Mouse (Mus musculus) embryonic stem cell, embryonic (primary cell): Measurements from ENCODE around the gene Oas1c.

Experiments
- CTCF ChIA-PET, 4 experiments: fragments of 300-600 bp in 2 of 4; fragments of 350-600 bp in 2 of 4; sonication (Branson Sonifier 250); formaldehyde crosslinking; loops; one replicate each; lab custom pipeline; 2022; ENCODE audit warnings: inconsistent platforms in 2 of 4; lab: Charles Lee
- POLR2A ChIA-PET, 4 experiments: fragments of 300-600 bp in 2 of 4; fragments of 350-600 bp in 2 of 4; sonication (Branson Sonifier 250); formaldehyde crosslinking; loops; one replicate each; lab custom pipeline; 2022; ENCODE audit warnings: antibody characterized with exemption in 4 of 4, inconsistent platforms in 1 of 4; lab: Charles Lee

Oas1c gene

GRCm38 (mm10) chr5:120811951-120812819 lies at the start of gene Oas1c:
Gene Oas1c (minus strand): TSS chr5:120812514.
- ChIA-PET POLR2A (interaction anchor here (0.6 to 2.4 kb wide), 38 partner anchors 9 to 794 kb away, joined by 3 to 14 read pairs (median 3); partner anchors contain the start of genes Oas1a (in 2 of the 4), Oas1g (in 2 of the 4), Iqcd (in 1 of the 4) and Rpl6 (in 1 of the 4)), CTCF (interaction anchor here (0.6 to 1.6 kb wide), 27 partner anchors 20 to 710 kb away, joined by 3 to 6 read pairs (median 4); partner anchors contain the start of genes Oas1a (in 1 of the 4), Oas1d (in 1 of the 4) and Rasal1 (in 1 of the 4))

DNA sequence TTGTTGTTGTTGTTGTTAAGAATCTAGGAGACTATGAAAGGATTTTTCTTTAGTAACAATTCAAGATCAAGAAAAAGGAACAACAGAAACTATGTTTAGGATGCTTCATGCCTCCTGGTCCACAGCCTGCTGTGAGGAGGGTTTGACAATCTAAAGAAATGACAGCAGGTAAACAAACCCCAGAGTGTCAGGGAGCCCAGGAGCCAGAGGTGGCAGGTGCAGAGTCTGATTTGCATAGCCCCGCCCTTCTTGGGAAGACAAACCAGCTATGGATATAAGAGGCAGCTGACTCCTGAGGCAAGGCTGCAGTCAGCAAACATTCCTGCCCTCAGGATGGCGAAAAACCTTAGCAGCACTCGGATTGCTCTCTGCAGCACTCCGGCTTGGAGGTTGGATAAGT lies 48.8 kb upstream of the Oas1c start, which contains the start of gene Oas1h:
TSS of gene Oas1h (plus strand) at position 301 of the 400 bp plus-strand sequence.
- ChIA-PET POLR2A (interaction anchor here in 2 of 4 experiments (0.6 to 1.7 kb wide), 5 partner anchors 10 to 1023 kb away, joined by 3 to 5 read pairs (median 3); partner anchors contain the start of gene Oas1a (in 1 of the 2)), CTCF (interaction anchor here in 1 of 4 experiments (0.5 to 1.2 kb wide), 2 partner anchors 55 to 66 kb away, joined by 3 read pairs; no protein-coding TSS in a partner anchor)

- CTCF ChIA-PET = interaction anchor here in 1 of 4 experiments (1.1 kb wide), 1 partner anchor 44 kb away, joined by 3 read pairs; no protein-coding TSS in a partner anchor
- POLR2A ChIA-PET = no interaction called here
Observed at GRCm38 (mm10) chr5:120859241-120859640, 46.9 kb upstream of the Oas1c start.

DNA sequence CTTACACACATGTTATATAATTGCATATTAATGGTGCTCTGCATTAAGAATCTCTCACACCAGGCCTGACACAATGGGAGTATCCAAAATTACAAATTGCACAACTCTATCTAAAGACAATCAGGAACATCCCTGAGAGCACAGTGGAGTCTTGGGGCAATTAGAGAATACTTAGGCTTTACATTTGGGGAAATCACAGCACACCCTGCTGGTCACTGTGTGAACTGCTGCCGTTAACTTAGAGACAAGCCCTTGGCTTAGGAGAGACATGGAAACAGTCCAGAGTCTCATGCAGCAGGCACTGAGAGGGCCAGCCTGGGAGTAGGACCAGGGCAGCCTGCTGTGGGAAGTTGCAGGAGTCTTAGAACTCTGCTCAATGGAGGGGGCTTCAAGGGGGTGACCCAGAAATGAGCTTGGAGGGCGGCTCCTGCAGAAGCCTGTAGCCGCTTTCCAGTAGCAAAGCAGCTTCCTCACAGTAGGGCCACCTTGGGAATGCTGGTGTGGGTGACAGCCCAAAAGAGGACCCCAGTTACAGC lies 37.4 kb upstream of the Oas1c start:
- ChIA-PET CTCF (interaction anchor here (0.6 to 2.1 kb wide), 9 partner anchors 10 to 659 kb away, joined by 3 to 16 read pairs (median 3); no protein-coding TSS in a partner anchor), POLR2A (interaction anchor here in 1 of 4 experiments (0.6 kb wide), 2 partner anchors 12 to 38 kb away, joined by 3 to 12 read pairs; partner anchors contain the start of genes Oas1g and Oas1h)

GRCm38 (mm10) chr5:120847067-120847466 lies 34.8 kb upstream of the Oas1c start, which contains the start of gene Oas1f:
Gene Oas1f (plus strand): TSS chr5:120847367.
- ChIA-PET POLR2A (interaction anchor here in 1 of 4 experiments (0.6 kb wide), 1 partner anchor 92 kb away, joined by 4 read pairs; no protein-coding TSS in a partner anchor), CTCF (interaction anchor here in 2 of 4 experiments (0.6 to 0.9 kb wide), 2 partner anchors 11 to 41 kb away, joined by 3 to 8 read pairs; no protein-coding TSS in a partner anchor)

DNA sequence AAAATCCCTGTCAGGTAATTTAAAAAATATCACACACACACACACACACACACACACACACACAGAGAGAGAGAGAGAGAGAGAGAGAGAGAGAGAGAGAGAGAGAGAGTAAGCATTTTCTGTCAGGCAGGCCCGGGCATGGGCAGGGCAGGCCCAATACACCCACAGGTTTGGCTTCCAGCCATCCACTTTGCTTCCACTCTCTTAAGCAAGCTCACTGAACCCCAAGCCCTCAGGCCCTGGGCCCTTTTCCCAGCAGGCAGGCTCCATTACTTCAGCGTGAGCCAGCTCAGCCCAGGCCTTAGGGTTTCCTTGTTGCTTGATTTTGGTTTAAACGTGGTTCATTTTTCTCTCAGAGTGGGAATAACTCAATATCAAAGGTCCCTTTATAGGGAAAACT lies 32.4 kb upstream of the Oas1c start:
- POLR2A ChIA-PET = interaction anchor here in 3 of 4 experiments (0.6 to 1.2 kb wide), 4 partner anchors 12 to 397 kb away, joined by 3 to 5 read pairs (median 4); no protein-coding TSS in a partner anchor

GRCm38 (mm10) chr5:120836731-120837585 lies 24.6 kb upstream of the Oas1c start:
- ChIA-PET CTCF (interaction anchor here (0.6 to 2.0 kb wide), 57 partner anchors 8 to 976 kb away, joined by 3 to 17 read pairs (median 3); partner anchors contain the start of genes Oas1a (in 2 of the 4), Oas1d (in 2 of the 4), Oas1g (in 2 of the 4) and Rasal1 (in 2 of the 4)), POLR2A (interaction anchor here in 3 of 4 experiments (0.6 to 1.1 kb wide), 6 partner anchors 24 to 369 kb away, joined by 3 to 6 read pairs (median 3); partner anchors contain the start of genes Oas1c (in 1 of the 3) and Oas1g (in 1 of the 3))

More for the DNA sequence above, 32.4 kb upstream of the Oas1c start:
- CTCF ChIA-PET = interaction anchor here (0.6 to 2.7 kb wide), 6 partner anchors 8 to 298 kb away, joined by 3 to 9 read pairs (median 4); no protein-coding TSS in a partner anchor

DNA sequence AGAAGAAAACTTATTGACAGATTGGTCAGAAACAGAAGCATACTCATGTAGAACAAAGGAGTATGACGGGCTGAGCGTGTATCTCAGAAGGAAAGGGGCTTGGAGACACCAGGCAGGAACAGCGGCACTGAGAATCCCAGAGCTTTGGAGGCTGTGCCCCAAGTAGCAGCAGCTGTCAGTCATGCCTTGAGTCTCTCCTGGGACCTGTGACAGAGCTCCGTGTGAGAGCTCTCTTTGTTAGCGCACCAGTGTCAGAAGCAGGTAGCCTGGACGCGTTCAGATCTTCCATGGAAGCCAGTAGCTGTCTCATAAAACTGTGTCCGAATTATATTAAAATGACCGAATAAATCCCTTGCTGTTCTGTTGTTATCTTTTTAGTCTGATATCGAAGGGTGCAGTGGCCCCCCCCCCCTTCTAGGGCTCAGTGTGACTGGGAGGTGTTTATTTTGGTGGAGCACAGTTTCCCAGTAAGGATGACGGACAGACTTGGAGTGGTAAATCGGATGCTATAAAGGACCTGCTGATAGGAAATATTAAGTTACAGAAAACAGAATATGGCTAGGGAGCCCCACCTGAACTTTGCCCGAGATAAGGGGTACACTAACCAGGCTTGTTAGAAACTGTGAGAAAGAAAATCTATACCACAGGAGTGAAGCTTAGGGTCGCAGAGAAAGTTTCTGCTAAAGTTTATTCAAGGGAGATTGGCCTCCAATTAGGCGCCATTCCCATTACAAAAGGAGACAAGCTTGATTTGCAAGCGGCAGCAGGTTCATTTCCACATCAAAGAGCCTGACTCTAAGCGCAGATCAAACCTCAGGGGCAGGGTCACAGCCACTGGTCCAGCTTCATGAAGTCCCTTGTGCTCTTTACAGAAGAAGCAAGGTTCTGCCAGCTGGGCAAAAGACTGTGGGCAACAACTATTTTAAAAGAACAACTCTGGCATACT lies 21.3 kb upstream of the Oas1c start:
- POLR2A ChIA-PET = interaction anchor here in 3 of 4 experiments (0.6 to 2.0 kb wide), 13 partner anchors 11 to 991 kb away, joined by 3 to 16 read pairs (median 4); partner anchors contain the start of genes Naa25 (in 1 of the 3), Oas1c (in 1 of the 3) and Oas1g (in 1 of the 3)
- CTCF ChIA-PET = interaction anchor here (0.6 to 1.7 kb wide), 13 partner anchors 9 to 229 kb away, joined by 3 to 9 read pairs (median 4); partner anchors contain the start of genes Oas1c (in 1 of the 4) and Oas1g (in 1 of the 4)

GRCm38 (mm10) chr5:120831031-120831430 lies 18.7 kb upstream of the Oas1c start:
- ChIA-PET CTCF (interaction anchor here in 1 of 4 experiments (0.9 kb wide), 1 partner anchor 18 kb away, joined by 3 read pairs; no protein-coding TSS in a partner anchor), POLR2A (no interaction called here)

DNA sequence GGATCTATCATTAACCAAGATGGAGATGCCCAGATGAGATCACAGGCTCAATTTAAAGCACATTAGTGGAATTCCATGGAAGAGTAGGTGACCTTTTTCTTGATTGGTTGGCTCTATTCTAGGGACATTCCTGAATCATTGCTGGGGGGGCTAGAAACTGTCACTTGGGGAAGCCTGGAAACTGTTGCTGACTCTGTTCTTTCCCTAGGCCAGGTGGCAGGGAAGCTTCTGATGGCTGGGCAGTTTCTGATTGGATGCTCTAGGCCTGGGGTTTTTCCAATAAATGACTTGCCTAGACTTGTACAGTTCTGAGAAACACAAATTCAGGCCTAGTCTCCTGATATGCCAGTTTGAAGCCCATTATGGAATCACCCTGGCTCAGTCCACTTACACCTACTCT lies 6.7 kb upstream of the Oas1c start:
- ChIA-PET POLR2A (interaction anchor here in 2 of 4 experiments (0.5 to 1.1 kb wide), 5 partner anchors 15 to 1914 kb away, joined by 3 to 4 read pairs (median 3); no protein-coding TSS in a partner anchor), CTCF (no interaction called here)

DNA sequence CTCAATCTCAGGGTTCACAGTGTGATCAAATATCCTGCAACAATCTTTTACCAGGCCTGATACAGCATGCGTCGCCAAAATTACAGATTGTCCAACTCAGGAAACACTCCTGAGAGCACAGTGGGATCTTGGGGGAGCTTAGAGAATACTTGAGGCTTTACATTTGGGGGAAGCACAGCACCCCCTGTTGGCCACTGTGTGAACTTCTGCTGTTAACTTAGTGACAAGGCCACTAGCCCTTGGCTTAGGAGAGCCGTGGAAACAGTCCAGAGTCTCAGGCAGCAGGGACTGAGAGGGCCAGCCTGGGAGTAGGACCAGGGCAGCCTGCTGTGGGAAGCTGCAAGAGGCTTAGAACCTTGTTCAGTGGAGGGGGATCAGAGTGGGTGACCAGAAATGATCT lies 3.6 kb upstream of the Oas1c start:
- ChIA-PET CTCF (interaction anchor here (0.7 to 2.0 kb wide), 16 partner anchors 9 to 344 kb away, joined by 3 to 11 read pairs (median 4); partner anchors contain the start of gene Oas1e (in 2 of the 4)), POLR2A (interaction anchor here in 3 of 4 experiments (0.5 to 1.4 kb wide), 6 partner anchors 18 to 199 kb away, joined by 3 to 4 read pairs (median 3); no protein-coding TSS in a partner anchor)

DNA sequence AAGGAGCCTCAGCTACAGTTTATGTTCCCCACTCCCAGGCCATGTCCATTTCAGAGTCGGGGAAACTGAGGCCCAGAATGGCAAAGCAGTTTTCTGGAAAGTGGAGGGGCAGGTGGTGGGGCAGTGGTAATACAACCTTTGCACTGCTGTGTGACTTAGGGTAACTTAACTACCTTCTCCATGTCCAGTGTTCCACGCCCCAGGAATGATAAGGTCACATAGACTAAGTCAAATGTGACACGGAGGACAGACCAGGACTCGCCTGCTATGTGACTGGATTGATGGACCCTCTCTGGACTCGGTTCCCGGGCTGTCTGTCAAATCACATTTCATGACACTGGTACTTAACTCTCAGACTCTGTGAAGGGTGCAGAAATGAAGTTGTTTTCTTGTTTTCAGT lies 709 bp upstream of the Oas1c start:
- POLR2A ChIA-PET = interaction anchor here in 3 of 4 experiments (0.6 to 2.4 kb wide), 23 partner anchors 21 to 569 kb away, joined by 3 to 14 read pairs (median 3); partner anchors contain the start of genes Oas1a (in 2 of the 3), Iqcd (in 1 of the 3), Oas1g (in 1 of the 3) and Rpl6 (in 1 of the 3)
- CTCF ChIA-PET = interaction anchor here in 2 of 4 experiments (0.6 to 2.1 kb wide), 9 partner anchors 10 to 208 kb away, joined by 3 to 6 read pairs (median 4); partner anchors contain the start of gene Rasal1 (in 1 of the 2)

DNA sequence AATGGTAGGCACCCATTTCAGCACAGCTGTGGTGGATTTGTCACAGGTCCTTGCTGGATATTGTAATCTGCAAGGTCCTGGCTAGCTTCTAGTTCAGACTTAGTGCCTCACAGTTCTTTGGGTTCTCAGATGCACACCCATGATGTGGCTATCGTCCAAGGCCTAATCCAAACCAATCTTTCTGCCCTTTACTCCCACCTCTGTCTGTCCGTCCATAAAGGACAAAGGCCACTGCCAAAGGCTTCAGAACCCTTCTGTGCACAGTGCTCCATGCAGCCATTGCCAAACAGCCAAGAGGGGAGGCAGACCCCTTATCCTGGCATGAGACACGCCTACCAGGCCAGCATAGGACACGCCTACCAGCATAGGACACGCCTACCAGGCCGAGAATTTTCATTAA lies 3.1 kb downstream of the Oas1c start:
- POLR2A ChIA-PET = no interaction called here
- CTCF ChIA-PET = interaction anchor here in 1 of 4 experiments (1.1 to 1.6 kb wide), 3 partner anchors 28 to 191 kb away, joined by 3 to 5 read pairs (median 4); no protein-coding TSS in a partner anchor

GRCm38 (mm10) chr5:120806458-120806857 lies 5.9 kb downstream of the Oas1c start:
- CTCF ChIA-PET = interaction anchor here (0.6 to 1.9 kb wide), 31 partner anchors 9 to 497 kb away, joined by 3 to 22 read pairs (median 4); partner anchors contain the start of genes Oas1e (in 1 of the 4), Oas1g (in 1 of the 4), Oas1h (in 1 of the 4) and Sds (in 1 of the 4)

GRCm38 (mm10) chr5:120803596-120803995 lies 8.7 kb downstream of the Oas1c start:
- POLR2A ChIA-PET = no interaction called here
- CTCF ChIA-PET = interaction anchor here in 1 of 4 experiments (2.2 kb wide), 1 partner anchor 10 kb away, joined by 5 read pairs; no protein-coding TSS in a partner anchor

More at GRCm38 (mm10) chr5:120806458-120806857, 5.9 kb downstream of the Oas1c start:
- POLR2A ChIA-PET = interaction anchor here in 2 of 4 experiments (0.6 kb wide), 2 partner anchors 244 to 402 kb away, joined by 3 to 4 read pairs; no protein-coding TSS in a partner anchor
